Mouse (Mus musculus) thymus, postnatal 10 days (tissue): Measurements from ENCODE around the gene Gm21477.
"Not testable (repeated sequence)": the region's sequence is repeated elsewhere in the genome, so short reads cannot be mapped to it uniquely, and the experiment has no call there.

Experiments used
- DNase-seq, 2 experiments: peaks; one replicate each; pipeline ENCODE4 v3.0.0; 2021; ENCODE audit warnings: low spot score in 2 of 2

The Gm21477 gene

DNA sequence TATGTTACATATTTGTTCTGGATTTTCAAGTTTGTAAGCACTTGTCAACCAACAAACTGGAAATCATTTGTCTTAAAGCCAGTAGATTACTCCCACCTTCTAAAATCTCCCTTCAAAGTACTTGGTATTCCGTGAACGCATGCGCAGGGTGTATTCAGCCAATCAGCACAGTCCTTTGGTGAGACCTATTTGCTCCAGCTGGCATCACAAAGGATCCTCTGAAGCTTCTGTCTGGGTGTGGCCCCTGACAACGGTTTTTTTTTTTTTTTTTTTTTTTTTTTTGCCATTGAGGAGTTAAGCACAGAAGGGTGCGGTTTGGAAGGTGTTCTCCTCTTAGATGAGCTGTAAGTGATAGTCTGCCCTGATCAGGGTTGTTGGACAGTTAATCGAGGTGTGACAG lies at the start of gene Gm21477:
Gene Gm21477 (plus strand): TSS at position 301 of the 400 bp plus-strand sequence.
- not testable (repeated sequence) for DNase-seq
